Mouse (Mus musculus): ENCODE measurements around the gene Zfp710.
"Not testable (repeated sequence)": the region's sequence is repeated elsewhere in the genome, so short reads cannot be mapped to it uniquely, and the experiment has no call there.

The Zfp710 gene

DNA sequence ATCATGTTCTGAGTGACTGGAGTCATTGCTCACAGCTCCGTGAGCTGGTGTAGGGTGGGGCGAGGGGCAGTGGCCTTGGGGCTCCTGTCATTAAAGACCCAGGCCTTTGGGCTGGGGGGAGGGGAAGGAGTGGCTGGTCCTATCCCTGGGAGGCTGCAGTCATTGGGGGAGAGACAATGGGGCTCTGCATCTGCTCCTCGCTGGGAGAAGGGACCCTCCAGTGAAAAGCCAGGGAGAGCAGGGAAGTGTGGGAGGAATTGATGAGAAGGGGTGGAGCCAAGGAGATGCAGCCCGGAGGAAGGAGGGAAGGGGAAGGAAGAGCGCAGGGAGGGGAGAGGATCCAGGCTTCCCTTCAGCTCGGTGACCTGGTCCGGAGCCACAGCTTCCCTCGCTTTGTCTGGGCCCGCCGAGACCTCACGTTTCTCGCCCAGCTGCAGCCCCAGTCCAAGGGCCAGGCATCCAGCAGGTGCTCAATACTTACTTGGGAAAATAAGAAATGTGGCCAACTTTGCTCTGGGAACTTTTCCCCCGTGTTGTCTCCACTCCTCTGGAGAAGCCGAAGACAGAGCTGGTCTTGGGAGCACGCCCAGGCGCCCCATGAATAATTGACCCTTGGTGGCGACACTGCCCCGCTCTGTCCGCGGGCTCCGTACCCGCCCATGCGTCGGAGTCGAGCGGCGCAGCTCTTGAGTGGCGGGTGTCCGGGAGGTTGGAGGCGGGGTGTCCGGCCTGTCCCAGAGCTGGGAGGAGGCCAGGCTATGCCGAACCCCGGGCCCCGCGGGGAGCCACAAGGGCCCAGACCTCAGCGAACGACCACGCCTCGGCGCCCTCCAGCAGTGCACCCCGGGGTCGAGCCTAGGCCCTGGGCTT lies at the start of gene Zfp710:
Gene Zfp710 (plus strand): TSS at position 294 of the 870 bp plus-strand sequence.
- DNase-seq (ENCODE audit: low spot score) = peak; percentile 81

- DNase-seq (ENCODE audit: low spot score) = no peak
Observed at GRCm38 (mm10) chr7:79975316-79975715, 49.3 kb upstream of the Zfp710 start.

- DNase-seq (ENCODE audit: low spot score) = no peak
Observed at GRCm38 (mm10) chr7:79986717-79987116, 37.9 kb upstream of the Zfp710 start.

DNA sequence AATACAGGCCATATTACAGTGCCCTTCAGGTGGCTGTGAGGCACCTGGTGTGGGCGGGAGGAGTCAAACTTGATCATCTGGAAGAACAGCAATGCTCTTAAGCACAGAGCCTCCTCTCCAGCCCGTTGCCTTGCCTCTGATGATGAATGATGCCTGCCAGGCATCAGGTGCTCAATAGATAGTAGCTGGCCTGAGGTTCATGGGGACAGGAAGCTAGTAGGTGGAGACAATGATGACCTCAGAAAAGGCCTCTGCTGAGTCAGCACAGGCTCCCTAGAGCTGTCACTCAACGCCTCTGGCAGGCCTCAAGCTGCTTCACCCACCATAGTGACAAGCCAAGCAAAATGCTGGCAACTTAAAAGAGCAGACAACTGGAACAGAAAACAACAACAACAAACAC lies 36.9 kb upstream of the Zfp710 start:
- DNase-seq (ENCODE audit: low spot score) = no peak

GRCm38 (mm10) chr7:79988466-79988865 lies 36.1 kb upstream of the Zfp710 start:
- not testable (repeated sequence) for DNase-seq (ENCODE audit: low spot score)

- DNase-seq (ENCODE audit: low spot score) = no peak
Observed at GRCm38 (mm10) chr7:79994476-79994875, 30.1 kb upstream of the Zfp710 start.

DNA sequence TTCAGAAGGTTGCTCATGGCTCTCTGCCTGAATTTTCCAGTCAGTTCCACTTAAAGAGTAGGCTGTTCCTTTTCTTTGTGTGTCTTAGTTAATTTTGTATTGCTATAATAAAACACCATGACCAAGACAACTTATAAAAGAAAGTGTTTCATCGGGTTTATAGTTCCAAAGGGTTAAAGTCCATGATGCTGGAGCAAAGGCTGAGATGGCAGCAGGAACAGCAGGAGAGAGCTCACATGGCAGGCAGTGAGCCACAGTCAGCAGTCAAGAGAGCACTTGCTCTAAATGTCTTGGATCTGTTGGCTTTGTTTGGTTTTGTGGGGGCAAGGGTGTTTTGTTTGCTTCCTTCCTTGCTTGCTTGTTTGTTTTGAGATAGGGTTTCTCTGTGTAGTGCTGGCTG lies 26.9 kb upstream of the Zfp710 start:
- DNase-seq (ENCODE audit: low spot score) = no peak

DNA sequence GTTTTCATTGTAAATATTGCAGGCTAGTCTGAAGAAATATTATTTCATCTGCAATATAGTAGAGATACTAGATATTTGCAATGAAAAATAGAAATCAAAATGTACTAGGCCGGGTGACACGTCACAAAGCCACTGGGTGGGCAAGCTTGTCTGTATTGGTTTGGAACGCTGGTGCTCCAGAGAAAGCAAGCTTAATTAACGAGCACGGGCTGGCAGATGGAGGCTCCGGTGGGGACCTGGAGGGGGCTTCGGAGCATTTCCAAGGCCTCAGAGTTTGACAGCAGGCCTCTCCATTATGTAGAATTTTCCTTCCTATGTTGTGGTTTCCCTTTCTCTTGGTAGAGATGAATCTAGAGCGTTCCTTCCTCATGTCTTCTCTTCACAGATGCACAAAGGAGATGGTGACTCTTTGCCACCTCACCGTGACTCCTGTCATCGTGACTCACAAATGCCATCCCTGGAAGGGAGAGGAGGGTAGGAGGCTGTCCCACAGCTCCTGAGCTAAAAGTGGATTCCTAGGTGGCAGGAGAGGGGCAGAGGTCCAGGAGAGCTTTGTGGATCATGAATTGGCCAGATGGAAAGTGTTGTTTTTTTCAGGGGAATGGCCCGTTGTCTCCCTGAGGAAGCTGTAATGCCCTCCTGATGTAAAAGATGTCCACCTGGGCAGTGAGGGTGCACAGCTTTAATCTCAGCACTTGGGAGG lies 22.1 kb upstream of the Zfp710 start:
- no peak for DNase-seq (ENCODE audit: low spot score)

GRCm38 (mm10) chr7:80004776-80005554 lies 19.6 kb upstream of the Zfp710 start:
- DNase-seq (ENCODE audit: low spot score) = no peak

DNA sequence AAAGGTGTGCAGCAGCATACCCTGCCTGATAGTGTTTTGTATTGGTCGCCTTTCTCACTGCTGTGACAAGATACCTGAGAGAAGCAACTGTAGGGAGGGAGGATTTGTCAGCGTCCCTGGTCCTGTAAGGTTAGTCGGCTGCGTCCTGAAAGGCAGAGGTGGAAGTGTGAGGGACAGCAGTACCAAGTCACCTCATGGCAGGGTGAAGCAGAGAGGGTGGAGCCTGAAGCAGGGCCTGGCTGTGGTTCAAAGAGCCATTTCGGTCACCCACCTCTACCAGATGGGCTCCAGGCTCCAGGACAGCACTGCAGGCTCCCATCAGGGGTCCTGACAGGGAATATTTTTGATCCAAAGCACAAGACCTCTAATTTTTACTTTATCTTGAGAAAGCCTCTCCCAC lies 13.9 kb upstream of the Zfp710 start:
- DNase-seq (ENCODE audit: low spot score) = no peak

- DNase-seq (ENCODE audit: low spot score) = peak; percentile 34
Observed at GRCm38 (mm10) chr7:80011470-80011869, 13.1 kb upstream of the Zfp710 start.

DNA sequence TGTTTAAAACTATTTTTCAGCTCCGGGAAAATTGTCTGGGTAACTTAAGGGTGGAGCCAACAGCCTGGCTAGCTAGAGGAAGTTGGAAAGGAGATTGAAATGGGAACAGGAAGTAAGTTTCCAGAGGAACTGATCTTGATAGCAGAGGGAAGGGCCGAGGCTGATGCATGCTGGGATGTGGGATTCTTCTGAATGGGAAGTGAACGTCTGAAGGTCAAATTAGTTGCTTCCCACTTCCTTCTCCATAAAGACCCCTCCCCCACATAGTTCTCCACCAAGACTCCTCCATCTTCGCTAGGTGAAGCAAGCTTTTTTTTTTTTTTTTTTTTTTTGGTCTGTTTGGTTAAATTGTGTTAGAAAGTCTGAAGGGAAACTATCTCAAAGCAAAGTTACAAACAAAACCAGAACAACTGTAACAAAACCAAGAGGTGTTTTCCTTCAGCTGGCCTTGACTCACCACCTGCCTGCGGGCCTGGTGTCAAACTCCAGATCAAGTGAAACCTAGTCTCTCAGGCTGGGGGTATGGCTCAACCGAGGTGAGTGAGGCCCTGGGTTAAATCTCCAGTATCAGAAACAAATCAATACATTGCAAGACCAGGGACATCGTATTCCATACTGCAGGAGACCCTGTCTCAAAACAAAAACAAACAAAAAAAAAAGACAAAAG lies 10.6 kb upstream of the Zfp710 start:
- peak; percentile 51 for DNase-seq (ENCODE audit: low spot score)

GRCm38 (mm10) chr7:80014826-80015755 lies 9.5 kb upstream of the Zfp710 start:
- no peak for DNase-seq (ENCODE audit: low spot score)

GRCm38 (mm10) chr7:80018506-80019452 lies 5.8 kb upstream of the Zfp710 start:
- no peak for DNase-seq (ENCODE audit: low spot score)

GRCm38 (mm10) chr7:80023621-80024435 lies 786 bp upstream of the Zfp710 start:
- DNase-seq (ENCODE audit: low spot score) = no peak

GRCm38 (mm10) chr7:80025391-80026117 lies 940 bp downstream of the Zfp710 start:
- DNase-seq (ENCODE audit: low spot score) = no peak

- DNase-seq (ENCODE audit: low spot score) = peak; percentile 43
Observed at GRCm38 (mm10) chr7:80026118-80026989, 1.7 kb downstream of the Zfp710 start.

Measured in testis, postnatal 14 days (tissue).